Mouse (Mus musculus) midbrain, embryonic 15.5 days (tissue): Measurements from ENCODE around the gene Gm17509. TPM values are rescaled to one million over a fixed set of nuclear protein-coding genes. Genes with fewer than 3 reads are reported as not detected.

Experiments used
- ATAC-seq: fragments of 200-750 bp; cut with Nextera tagmentation; replicated peaks from 2 replicates; pipeline ENCODE4 v1.8.0; 2017; ENCODE audit warnings: moderate TSS enrichment
- H3K27ac ChIP-seq: fragments of 300-500 bp; sonication (generic); 2 replicates; pipeline ENCODE4 v1.5.1; 2015; ENCODE audit warnings: mild to moderate bottlenecking, inconsistent platforms
- H3K27me3 ChIP-seq: fragments of 300-500 bp; sonication (generic); replicated peaks from 2 replicates; pipeline ENCODE4 v1.6.1; 2015; ENCODE audit warnings: inconsistent platforms
- H3K36me3 ChIP-seq: fragments of 300-500 bp; sonication (generic); replicated peaks from 2 replicates; pipeline ENCODE4 v1.6.1; 2015; ENCODE audit warnings: inconsistent platforms
- H3K4me1 ChIP-seq: fragments of 300-500 bp; sonication (generic); 2 replicates; pipeline ENCODE4 v1.6.1; 2015; ENCODE audit warnings: inconsistent platforms
- H3K4me2 ChIP-seq: fragments of 300-500 bp; sonication (generic); 2 replicates; pipeline ENCODE4 v1.6.1; 2015; ENCODE audit warnings: inconsistent platforms, mild to moderate bottlenecking, moderate library complexity
- H3K4me3 ChIP-seq: fragments of 300-500 bp; sonication (generic); 2 replicates; pipeline ENCODE4 v1.5.1; 2015; ENCODE audit warnings: mild to moderate bottlenecking, inconsistent platforms
- H3K9ac ChIP-seq: fragments of 300-500 bp; sonication (generic); 2 replicates; pipeline ENCODE4 v1.6.1; 2015; ENCODE audit warnings: mild to moderate bottlenecking, inconsistent platforms
- H3K9me3 ChIP-seq: fragments of 300-500 bp; sonication (generic); 2 replicates; pipeline ENCODE4 v1.6.1; 2016; ENCODE audit warnings: inconsistent platforms
- WGBS: fragments of 180-500 bp; shearing (Covaris S2); methylation state at CpG from one replicate; pipeline ENCODE4 v1.1.7; 2015; ENCODE audit warnings: mixed read lengths; 5-methylcytosine and 5-hydroxymethylcytosine counted together
- polyA plus RNA-seq: library from polyadenylated mRNA; unstranded; fragments of >200 nt; fragmentation: Nextera tagmentation; extraction: Ambion mirVana; gene quantifications from 2 replicates; pipeline ENCODE4 v1.2.1, GENCODE M21; 2015

The Gm17509 gene
- 0.46 and 0.51 TPM in 2 replicates for polyA plus RNA-seq

GRCm38 (mm10) chr13:117220501-117221321 is at the start of gene Gm17509:
Gene Gm17509 (minus strand): TSS chr13:117221075.
- under 1% methylated on average over 67 of the region's 67 CpGs for WGBS

DNA sequence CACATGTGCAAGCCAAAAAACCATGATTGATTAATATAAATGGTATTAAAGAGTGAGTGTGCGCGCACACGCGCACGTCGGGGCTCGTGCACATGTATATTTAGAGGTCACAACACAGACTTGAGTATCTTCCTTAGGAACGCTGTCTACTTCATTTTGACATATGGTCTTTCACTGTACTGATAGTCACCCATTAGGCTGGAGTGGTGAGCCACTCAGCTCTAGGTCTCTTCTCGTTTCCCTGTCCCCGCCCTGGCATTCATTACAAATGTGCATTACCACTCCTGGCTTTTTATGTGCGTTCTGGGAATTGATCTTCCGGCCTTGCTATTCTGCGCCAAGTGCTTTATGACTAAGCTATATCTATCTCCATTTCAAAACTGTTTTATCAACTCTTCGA is 47.1 kb upstream of the Gm17509 start:
- no peak for ATAC-seq
- no peak overlapping the region for H3K4me3 ChIP-seq
- no peaks in the 10 kb centered on the region for H3K36me3 ChIP-seq
- H3K4me2 ChIP-seq = no peak overlapping the region
- no peaks in the 10 kb centered on the region for H3K27me3 ChIP-seq
- H3K9ac ChIP-seq = no peak overlapping the region
- H3K4me1 ChIP-seq = no peaks in the 10 kb centered on the region
- WGBS = 97% methylated on average over 14 of the region's 14 CpGs
- H3K9me3 ChIP-seq = no peaks in the 10 kb centered on the region
- H3K27ac ChIP-seq = no peak overlapping the region

More at GRCm38 (mm10) chr13:117220501-117221321, at the start of gene Gm17509:
- Histone ChIP-seq H3K9me3 (no peaks in the 10 kb centered on the region), H3K4me2 (peak within 1 kb of the TSS; percentile 84), H3K27ac (peak within 1 kb of the TSS; percentile 82), H3K27me3 (0 out of 2 replicates have a peak, but pooled peaks cover 5% of the 10 kb centered on the region), H3K4me3 (peak within 1 kb of the TSS; percentile 89), H3K36me3 (no peaks in the 10 kb centered on the region), H3K4me1 (peaks cover 20% of the 10 kb centered on the region), H3K9ac (peak within 1 kb of the TSS; percentile 89)
- ATAC-seq = peak; percentile 92

- no peak for ATAC-seq
- no peak overlapping the region for H3K27ac ChIP-seq
- no peaks in the 10 kb centered on the region for H3K27me3 ChIP-seq
- H3K4me3 ChIP-seq = no peak overlapping the region
- no peak overlapping the region for H3K4me2 ChIP-seq
- H3K9me3 ChIP-seq = no peaks in the 10 kb centered on the region
- 77% methylated on average over 2 of the region's 2 CpGs for WGBS
- no peak overlapping the region for H3K9ac ChIP-seq
- H3K4me1 ChIP-seq = no peaks in the 10 kb centered on the region
- no peaks in the 10 kb centered on the region for H3K36me3 ChIP-seq
Observed at GRCm38 (mm10) chr13:117266156-117266555, 45.3 kb upstream of the Gm17509 start.

GRCm38 (mm10) chr13:117260704-117261103 is 39.8 kb upstream of the Gm17509 start:
- no peaks in the 10 kb centered on the region for H3K9me3 ChIP-seq

GRCm38 (mm10) chr13:117242621-117243020 is 21.7 kb upstream of the Gm17509 start:
- Histone ChIP-seq H3K9me3 (no peaks in the 10 kb centered on the region), H3K4me2 (no peak overlapping the region), H3K27ac (no peak overlapping the region), H3K27me3 (no peaks in the 10 kb centered on the region), H3K4me3 (no peak overlapping the region), H3K4me1 (no peaks in the 10 kb centered on the region), H3K9ac (no peak overlapping the region), H3K36me3 (no peaks in the 10 kb centered on the region)
- 92% methylated on average over 5 of the region's 5 CpGs for WGBS
- ATAC-seq = no peak

More at GRCm38 (mm10) chr13:117260704-117261103, 39.8 kb upstream of the Gm17509 start:
- H3K4me2 ChIP-seq = no peak overlapping the region
- H3K4me1 ChIP-seq = no peaks in the 10 kb centered on the region
- WGBS = 96% methylated on average over 4 of the region's 4 CpGs
- ATAC-seq = no peak
- no peak overlapping the region for H3K4me3 ChIP-seq
- no peaks in the 10 kb centered on the region for H3K27me3 ChIP-seq
- no peak overlapping the region for H3K9ac ChIP-seq
- H3K36me3 ChIP-seq = no peaks in the 10 kb centered on the region
- no peak overlapping the region for H3K27ac ChIP-seq

DNA sequence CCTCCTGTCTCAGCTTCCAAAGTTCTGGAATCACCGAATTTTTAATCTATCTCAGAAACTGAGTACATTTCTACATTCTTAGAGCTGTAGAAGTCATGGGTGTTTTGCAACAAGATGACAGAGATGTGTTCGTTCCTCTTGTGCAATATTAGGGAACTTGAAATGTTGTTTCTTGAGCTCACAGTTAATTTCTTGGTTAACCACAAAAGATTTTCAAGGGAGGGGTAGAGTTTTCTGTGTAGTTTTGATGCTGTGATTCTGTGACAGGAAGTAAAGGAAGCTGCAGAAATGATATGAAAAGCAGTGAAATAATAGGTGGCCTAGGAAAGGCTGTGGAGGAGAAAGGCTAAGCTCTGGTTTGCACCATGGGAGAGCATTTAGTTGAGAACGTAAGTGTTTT is 21.2 kb upstream of the Gm17509 start:
- H3K4me2 ChIP-seq = no peak overlapping the region
- H3K9me3 ChIP-seq = no peaks in the 10 kb centered on the region
- no peaks in the 10 kb centered on the region for H3K4me1 ChIP-seq
- no peak overlapping the region for H3K4me3 ChIP-seq
- no peaks in the 10 kb centered on the region for H3K27me3 ChIP-seq
- no peak overlapping the region for H3K9ac ChIP-seq
- WGBS = 90% methylated on average over 3 of the region's 3 CpGs
- no peak for ATAC-seq
- no peaks in the 10 kb centered on the region for H3K36me3 ChIP-seq
- H3K27ac ChIP-seq = no peak overlapping the region

- no peak for ATAC-seq
- no peaks in the 10 kb centered on the region for H3K9me3 ChIP-seq
- no peak overlapping the region for H3K4me3 ChIP-seq
- H3K9ac ChIP-seq = no peak overlapping the region
- WGBS = 90% methylated on average over 4 of the region's 4 CpGs
- no peak overlapping the region for H3K27ac ChIP-seq
- peaks cover 8% of the 10 kb centered on the region for H3K4me1 ChIP-seq
- H3K4me2 ChIP-seq = no peak overlapping the region
- H3K27me3 ChIP-seq = no peaks in the 10 kb centered on the region
- no peaks in the 10 kb centered on the region for H3K36me3 ChIP-seq
Observed at GRCm38 (mm10) chr13:117237111-117237510, 16.2 kb upstream of the Gm17509 start.

DNA sequence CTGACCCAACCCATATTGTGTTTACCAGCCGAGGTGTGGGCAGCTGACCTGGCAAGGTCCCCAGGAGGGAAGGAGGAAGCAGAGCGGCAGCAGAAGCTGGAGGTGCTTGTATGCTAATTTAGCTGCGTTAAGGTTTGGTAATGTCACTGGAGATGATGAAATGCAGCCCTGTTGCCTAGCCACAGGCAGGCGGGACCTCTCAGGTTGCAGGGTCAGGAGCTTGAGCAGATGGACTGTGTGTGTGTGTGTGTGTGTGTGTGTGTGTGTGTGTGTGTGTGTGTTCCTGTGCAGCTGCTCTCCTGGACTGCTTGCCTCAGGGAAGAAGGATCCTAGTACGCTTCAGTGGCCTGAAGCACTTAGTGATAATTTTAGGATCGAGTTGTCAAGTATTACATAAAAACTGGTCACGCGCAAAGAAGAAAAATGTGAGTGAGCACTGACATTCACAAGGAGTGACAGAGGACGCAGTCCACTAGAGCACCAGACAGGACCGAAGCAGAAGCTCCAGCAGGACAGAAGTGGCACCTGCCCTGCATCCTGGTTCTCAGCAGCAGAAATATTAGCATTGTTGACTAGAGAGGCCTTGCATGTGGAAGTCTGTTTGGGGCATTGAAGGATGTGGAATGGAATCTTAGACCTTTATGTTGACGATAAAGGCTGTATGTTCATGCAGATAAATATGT is 14.8 kb upstream of the Gm17509 start:
- Histone ChIP-seq H3K9ac (no peak overlapping the region), H3K4me1 (peaks cover 8% of the 10 kb centered on the region), H3K4me2 (no peak overlapping the region), H3K4me3 (no peak overlapping the region), H3K9me3 (no peaks in the 10 kb centered on the region), H3K27me3 (no peaks in the 10 kb centered on the region), H3K36me3 (no peaks in the 10 kb centered on the region), H3K27ac (no peak overlapping the region)
- WGBS = 44% methylated on average over 11 of the region's 11 CpGs
- peak; percentile 80 for ATAC-seq

DNA sequence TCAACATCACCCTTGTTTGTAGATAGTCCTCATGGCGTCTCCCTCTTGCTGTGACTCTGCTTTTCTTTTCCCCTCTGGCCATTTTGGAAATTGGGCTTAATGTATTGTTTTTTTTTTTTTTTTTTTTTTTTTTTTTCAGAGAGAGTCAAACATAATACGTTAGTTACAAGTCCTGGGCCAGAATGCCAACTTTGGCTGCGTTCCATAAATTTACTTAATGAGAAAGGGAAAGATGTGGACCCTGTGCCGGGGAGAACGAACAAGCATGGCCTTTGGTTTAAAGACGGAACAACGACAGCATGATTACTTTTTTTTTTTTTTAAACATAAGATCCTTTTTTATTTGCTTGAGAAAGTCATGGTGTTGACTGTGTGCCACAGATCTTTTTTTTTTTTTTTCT is 13.6 kb upstream of the Gm17509 start:
- WGBS = 57% methylated on average over 7 of the region's 7 CpGs
- Histone ChIP-seq H3K27ac (no peak overlapping the region), H3K9ac (no peak overlapping the region), H3K9me3 (no peaks in the 10 kb centered on the region), H3K36me3 (no peaks in the 10 kb centered on the region), H3K27me3 (no peaks in the 10 kb centered on the region), H3K4me1 (peaks cover 8% of the 10 kb centered on the region), H3K4me3 (no peak overlapping the region), H3K4me2 (no peak overlapping the region)
- ATAC-seq = no peak

- no peaks in the 10 kb centered on the region for H3K9me3 ChIP-seq
- H3K4me3 ChIP-seq = no peak overlapping the region
- ATAC-seq = no peak
- no peak overlapping the region for H3K4me2 ChIP-seq
- 94% methylated on average over 8 of the region's 8 CpGs for WGBS
- H3K27ac ChIP-seq = no peak overlapping the region
- no peak overlapping the region for H3K9ac ChIP-seq
- no peaks in the 10 kb centered on the region for H3K27me3 ChIP-seq
- no peaks in the 10 kb centered on the region for H3K36me3 ChIP-seq
- H3K4me1 ChIP-seq = peaks cover 8% of the 10 kb centered on the region
Observed at GRCm38 (mm10) chr13:117233808-117234207, 12.9 kb upstream of the Gm17509 start.

DNA sequence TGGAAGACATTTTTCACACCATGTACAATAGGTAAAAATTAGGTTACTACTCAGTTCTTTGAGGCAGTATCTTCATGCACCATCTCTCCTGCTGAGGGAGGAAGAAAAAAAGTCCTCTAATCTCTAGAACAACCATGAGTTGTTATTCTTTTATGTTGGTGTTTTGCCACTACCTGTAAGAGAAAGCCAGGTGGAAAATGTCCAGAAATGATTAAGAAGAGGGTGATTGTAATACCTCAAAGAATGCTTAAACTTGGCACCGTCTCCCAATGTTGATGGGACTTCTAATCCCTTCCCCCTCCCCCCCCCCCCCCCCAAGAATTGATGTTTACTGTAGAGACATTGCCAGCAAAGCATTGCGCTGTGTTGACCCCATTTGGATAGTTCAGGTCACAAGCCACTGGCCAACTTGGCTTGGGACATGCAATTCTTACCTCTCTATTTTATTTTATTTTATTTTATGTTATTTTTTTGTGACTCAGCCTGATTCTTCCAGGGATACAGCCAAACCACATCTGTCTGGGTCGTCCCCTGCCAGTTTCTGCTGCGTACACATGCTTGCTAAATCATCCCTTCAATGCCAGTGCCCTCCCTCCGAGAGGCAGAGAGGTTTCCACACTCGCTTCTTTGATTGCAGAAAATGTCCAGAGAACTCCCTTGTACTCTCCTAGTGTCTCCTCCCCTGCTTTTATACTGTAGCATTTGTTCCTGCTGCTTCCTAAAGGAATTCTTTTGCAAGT is 9.7 kb upstream of the Gm17509 start:
- Histone ChIP-seq H3K4me2 (no peak overlapping the region), H3K27me3 (no peaks in the 10 kb centered on the region), H3K27ac (no peak overlapping the region), H3K36me3 (no peaks in the 10 kb centered on the region), H3K4me3 (no peak overlapping the region), H3K9me3 (no peaks in the 10 kb centered on the region), H3K9ac (no peak overlapping the region), H3K4me1 (peaks cover 2% of the 10 kb centered on the region)
- no peak for ATAC-seq
- 79% methylated on average over 6 of the region's 6 CpGs for WGBS

- Histone ChIP-seq H3K9me3 (no peaks in the 10 kb centered on the region), H3K4me2 (no peak overlapping the region), H3K27ac (no peak overlapping the region), H3K36me3 (no peaks in the 10 kb centered on the region), H3K4me3 (no peak overlapping the region), H3K4me1 (peaks cover 12% of the 10 kb centered on the region), H3K9ac (no peak overlapping the region), H3K27me3 (0 out of 2 replicates have a peak, but pooled peaks cover 5% of the 10 kb centered on the region)
- WGBS = 80% methylated on average over 6 of the region's 6 CpGs
- ATAC-seq = no peak
Observed at GRCm38 (mm10) chr13:117225561-117225960, 4.7 kb upstream of the Gm17509 start.
